Comparison of ENCODE assay signal across 8 mouse cellular contexts in the genomic region with DNA sequence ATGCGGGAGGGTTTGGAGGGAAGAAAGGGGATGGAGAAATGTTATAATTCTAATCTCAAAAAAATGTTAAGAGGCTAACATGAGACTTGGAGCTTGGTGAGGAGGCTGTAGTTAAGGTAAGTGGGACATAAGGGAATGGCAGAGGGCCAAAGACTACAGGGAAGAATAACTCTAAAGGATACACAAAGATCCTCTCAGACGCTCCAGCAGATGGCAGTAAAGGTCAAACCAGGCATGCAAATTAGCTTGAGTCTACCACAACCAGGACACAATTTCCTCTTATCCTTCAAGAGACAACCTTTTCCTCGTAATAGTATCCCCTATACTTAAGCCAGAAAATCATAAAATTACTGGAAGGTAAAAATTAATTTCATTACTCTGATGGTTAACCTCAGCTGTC.
DNase-seq lines count a peak whose midpoint lies in the region; ATAC-seq and TF ChIP-seq lines count a peak whose summit lies in the region.

No protein-coding gene starts in this region.

- DNase-seq in heart, postnatal 0 days (ENCODE audit: low spot score), result peak; percentile 17
- DNase-seq in B cell, adult 2 months, result peak; percentile 1 to 13
- DNase-seq in adrenal gland, postnatal 10 days, result peak; percentile 33
- peak; percentile 23 for DNase-seq in embryonic facial prominence, embryonic 11.5 days (ENCODE audit: low spot score)
- DNase-seq in left cerebral cortex, adult 2 months (ENCODE audit: extremely low spot score in 1 of 2, low spot score in 2 of 2), result peak; percentile 13 to 17
- DNase-seq in splenic B cell, adult 2 months (ENCODE audit: low read depth, low spot score), result peak; percentile 2
- no peak for DNase-seq in forebrain, embryonic 11.5 days (ENCODE audit: low spot score)

- H3K4me3 ChIP-seq in heart, postnatal 0 days (ENCODE audit: low read depth, low read length), result no peak overlapping the region
- no peak overlapping the region for H3K4me3 ChIP-seq in heart, embryonic 11.5 days (ENCODE audit: low read depth, low read length)
- H3K4me3 ChIP-seq in embryonic facial prominence, embryonic 11.5 days (ENCODE audit: low read depth, low read length), result no peak overlapping the region
- H3K4me3 ChIP-seq in left cerebral cortex, adult 2 months, result no peak overlapping the region
- no peak overlapping the region for H3K4me3 ChIP-seq in forebrain, embryonic 11.5 days (ENCODE audit: low read depth, low read length)

- no peaks in the 10 kb centered on the region for H3K4me1 ChIP-seq in heart, postnatal 0 days (ENCODE audit: control insufficient read depth, insufficient read depth)
- H3K4me1 ChIP-seq in heart, embryonic 11.5 days (ENCODE audit: control insufficient read depth, insufficient read depth, low read length), result no peaks in the 10 kb centered on the region
- no peaks in the 10 kb centered on the region for H3K4me1 ChIP-seq in embryonic facial prominence, embryonic 11.5 days (ENCODE audit: control insufficient read depth, insufficient read depth, low read length)
- no peaks in the 10 kb centered on the region for H3K4me1 ChIP-seq in forebrain, embryonic 11.5 days (replicated peaks; ENCODE audit: control insufficient read depth, insufficient read depth, low read length)

- H3K27ac ChIP-seq in heart, postnatal 0 days (ENCODE audit: low read depth), result no peak overlapping the region
- no peak overlapping the region for H3K27ac ChIP-seq in heart, embryonic 11.5 days (ENCODE audit: low read depth, low read length)
- H3K27ac ChIP-seq in embryonic facial prominence, embryonic 11.5 days (replicated peaks; ENCODE audit: low read depth, low read length), result no peak overlapping the region
- no peak overlapping the region for H3K27ac ChIP-seq in left cerebral cortex, adult 2 months
- H3K27ac ChIP-seq in forebrain, embryonic 11.5 days (ENCODE audit: low read depth, low read length), result no peak overlapping the region

- TF ChIP-seq EP300 in heart, postnatal 0 days (IDR thresholded peaks at IDR 0.05; ENCODE audit: low read depth), result no peak

- H3K9ac ChIP-seq in heart, postnatal 0 days (replicated peaks; ENCODE audit: low read depth, low read length), result no peak overlapping the region
- no peak overlapping the region for H3K9ac ChIP-seq in heart, embryonic 11.5 days (ENCODE audit: low read depth, low read length)
- no peak overlapping the region for H3K9ac ChIP-seq in embryonic facial prominence, embryonic 11.5 days (replicated peaks; ENCODE audit: low read length)
- no peak overlapping the region for H3K9ac ChIP-seq in forebrain, embryonic 11.5 days (ENCODE audit: low read length)

- intact Hi-C loops in left cerebral cortex, adult 2 months (cut with DNase I), result loop anchor here (5.0 kb wide), 3 partner anchors 193 to 408 kb away; no protein-coding TSS in a partner anchor

- no peaks in the 10 kb centered on the region for H3K9me3 ChIP-seq in heart, postnatal 0 days (replicated peaks; ENCODE audit: control insufficient read depth, low read length)
- no peaks in the 10 kb centered on the region for H3K9me3 ChIP-seq in heart, embryonic 11.5 days (replicated peaks; ENCODE audit: control insufficient read depth, low read length)
- H3K9me3 ChIP-seq in embryonic facial prominence, embryonic 11.5 days (replicated peaks; ENCODE audit: control insufficient read depth, low read length), result no peaks in the 10 kb centered on the region
- H3K9me3 ChIP-seq in forebrain, embryonic 11.5 days (ENCODE audit: control insufficient read depth, low read length), result no peaks in the 10 kb centered on the region

- H3K27me3 ChIP-seq in heart, postnatal 0 days (ENCODE audit: control insufficient read depth, insufficient read depth, low read length), result no peaks in the 10 kb centered on the region
- no peaks in the 10 kb centered on the region for H3K27me3 ChIP-seq in heart, embryonic 11.5 days (ENCODE audit: control insufficient read depth, insufficient read depth, low read length)
- H3K27me3 ChIP-seq in embryonic facial prominence, embryonic 11.5 days (ENCODE audit: control insufficient read depth, insufficient read depth, low read length), result no peaks in the 10 kb centered on the region
- no peaks in the 10 kb centered on the region for H3K27me3 ChIP-seq in splenic B cell, adult 2 months (ENCODE audit: control insufficient read depth, insufficient read depth, low read length, poor library complexity, severe bottlenecking)
- H3K27me3 ChIP-seq in forebrain, embryonic 11.5 days (ENCODE audit: control insufficient read depth, insufficient read depth, low read length), result no peaks in the 10 kb centered on the region

- no peak for ATAC-seq in heart, postnatal 0 days (ENCODE audit: insufficient read depth, low read depth)
- ATAC-seq in heart, embryonic 11.5 days (replicated peaks; ENCODE audit: insufficient number of reproducible peaks, low FRiP score, low TSS enrichment), result no peak
- ATAC-seq in embryonic facial prominence, embryonic 11.5 days (replicated peaks; ENCODE audit: insufficient number of reproducible peaks, low FRiP score, low TSS enrichment, low read depth), result no peak
- no peak for ATAC-seq in forebrain, embryonic 11.5 days (replicated peaks; ENCODE audit: low FRiP score)

- 41% methylated on average over 3 of the region's 3 CpGs for WGBS in heart, postnatal 0 days
- 69% methylated on average over 3 of the region's 3 CpGs for WGBS in heart, embryonic 11.5 days (ENCODE audit: insufficient replicate concordance)
- 62% methylated on average over 3 of the region's 3 CpGs for WGBS in embryonic facial prominence, embryonic 11.5 days
- 77% methylated on average over 3 of the region's 3 CpGs for WGBS in forebrain, embryonic 11.5 days

- no peaks in the 10 kb centered on the region for H3K36me3 ChIP-seq in heart, postnatal 0 days (replicated peaks; ENCODE audit: control insufficient read depth, insufficient read depth, low read length)
- no peaks in the 10 kb centered on the region for H3K36me3 ChIP-seq in heart, embryonic 11.5 days (ENCODE audit: control insufficient read depth, insufficient read depth, low read length)
- no peaks in the 10 kb centered on the region for H3K36me3 ChIP-seq in embryonic facial prominence, embryonic 11.5 days (replicated peaks; ENCODE audit: control insufficient read depth, insufficient read depth, low read depth, low read length)
- no peaks in the 10 kb centered on the region for H3K36me3 ChIP-seq in splenic B cell, adult 2 months (ENCODE audit: control insufficient read depth, insufficient read depth, low read length, poor library complexity, severe bottlenecking)
- no peaks in the 10 kb centered on the region for H3K36me3 ChIP-seq in forebrain, embryonic 11.5 days (ENCODE audit: control insufficient read depth, insufficient read depth, low read length)

- H3K4me2 ChIP-seq in heart, postnatal 0 days (ENCODE audit: low read depth, low read length), result no peak overlapping the region
- no peak overlapping the region for H3K4me2 ChIP-seq in heart, embryonic 11.5 days
- H3K4me2 ChIP-seq in embryonic facial prominence, embryonic 11.5 days (ENCODE audit: low read depth, low read length), result no peak overlapping the region
- no peak overlapping the region for H3K4me2 ChIP-seq in forebrain, embryonic 11.5 days (ENCODE audit: low read depth, low read length, severe bottlenecking)

- peak; percentile 50 for TF ChIP-seq CTCF in heart, postnatal 0 days (IDR thresholded peaks at IDR 0.05; ENCODE audit: low read depth)
- TF ChIP-seq CTCF in left cerebral cortex, adult 2 months (IDR thresholded peaks at IDR 0.05), result peak; percentile 61
